Comparison of ENCODE assay signal across 26 mouse cellular contexts in the genomic region with DNA sequence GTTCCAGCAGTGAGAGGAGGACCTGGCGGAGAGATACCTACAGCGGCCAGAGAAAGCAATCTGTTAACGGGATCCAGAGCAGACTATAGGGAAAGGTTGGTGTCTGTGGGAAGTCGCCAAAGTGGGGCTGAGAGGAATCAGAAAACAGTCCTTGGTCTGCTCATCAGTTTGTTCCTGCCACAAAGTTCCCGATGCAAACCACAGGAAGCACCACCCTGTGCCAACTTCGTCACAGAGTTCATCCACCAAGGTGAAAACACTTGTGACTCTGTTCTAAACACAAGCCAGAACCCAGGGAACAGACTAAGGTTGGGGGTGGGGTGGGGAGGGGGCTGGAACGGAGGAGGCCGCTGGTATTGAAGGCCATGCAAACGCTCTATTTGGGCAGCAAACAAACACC. TPM values are rescaled to one million over a fixed set of nuclear protein-coding genes. Genes with fewer than 3 reads are reported as not detected.
DNase-seq lines count a peak whose midpoint lies in the region; ATAC-seq lines count a peak whose summit lies in the region.
"Had no signal": no experiment of that assay in that cellular context is flagged by ENCODE, and none has a peak within 500 bp of the region (broad histone marks: within the 10 kb centered on the region; RNA-seq: fewer than 3 reads in every experiment).

No protein-coding gene starts in this region.

- 0 out of 2 replicates have a peak, but pooled peaks cover 5% of the 10 kb centered on the region for H3K9me3 ChIP-seq in kidney, embryonic 16.5 days (ENCODE audit: low read length)
- H3K9me3 ChIP-seq: intestine, embryonic 15.5 days; liver, embryonic 12.5 days; midbrain, embryonic 10.5 days had no signal

- H3K4me3 ChIP-seq in kidney, embryonic 16.5 days (ENCODE audit: low read length): no peak overlapping the region
- H3K4me3 ChIP-seq: forebrain, embryonic 10.5 days; intestine, embryonic 15.5 days; limb, embryonic 12.5 days; liver, embryonic 12.5 days; midbrain, embryonic 10.5 days had no signal

- peak; percentile 15 to 27 for DNase-seq in cerebellum, postnatal 10 days
- no peak for DNase-seq in cerebellum, postnatal 4 days (ENCODE audit: low spot score in 2 of 2)
- peak; percentile 51 for DNase-seq in 416B (ENCODE audit: low read depth)
- peak; percentile 47 to 58 for DNase-seq in CD8-positive naive resting alpha-beta T cell, adult 2 months (ENCODE audit: low read depth in 2 of 2, low spot score in 2 of 2)
- no peak for DNase-seq in testis, postnatal 14 days (ENCODE audit: low spot score)
- DNase-seq: adrenal gland, adult 8-10 months; forebrain, postnatal 0 days; kidney, adult 9 months; kidney, postnatal 4 days; lung, adult 2 months had no signal

- no peak overlapping the region for H3K9ac ChIP-seq in kidney, embryonic 16.5 days (replicated peaks; ENCODE audit: low read length)
- H3K9ac ChIP-seq: forebrain, postnatal 0 days; hindbrain, embryonic 14.5 days; intestine, embryonic 15.5 days; limb, embryonic 12.5 days; liver, embryonic 12.5 days had no signal

- H3K4me2 ChIP-seq in kidney, embryonic 16.5 days (replicated peaks; ENCODE audit: low read depth, low read length): no peak overlapping the region
- H3K4me2 ChIP-seq: hindbrain, embryonic 14.5 days; intestine, embryonic 15.5 days; limb, embryonic 12.5 days; liver, embryonic 12.5 days had no signal

- H3K27ac ChIP-seq in kidney, embryonic 16.5 days (ENCODE audit: low read length): no peak overlapping the region
- H3K27ac ChIP-seq: forebrain, embryonic 10.5 days; hindbrain, embryonic 14.5 days; intestine, embryonic 15.5 days; limb, embryonic 12.5 days; liver, embryonic 12.5 days; midbrain, embryonic 10.5 days had no signal

- peak; percentile 47; the same call in 1 of the 2 replicates for ATAC-seq in common myeloid progenitor, adult 5-6 weeks (replicated peaks; ENCODE audit: low read depth, poor library complexity, severe bottlenecking)
- ATAC-seq in kidney, embryonic 16.5 days (ENCODE audit: low FRiP score, low TSS enrichment): no peak
- ATAC-seq: forebrain, postnatal 0 days; intestine, embryonic 15.5 days; liver, embryonic 12.5 days had no signal

- no peaks in the 10 kb centered on the region for H3K27me3 ChIP-seq in kidney, embryonic 16.5 days (ENCODE audit: insufficient read depth, low read length)
- H3K27me3 ChIP-seq: CH12.LX; intestine, embryonic 15.5 days; limb, embryonic 12.5 days; liver, embryonic 12.5 days had no signal

- 0 out of 2 replicates have a peak, but pooled peaks cover 3% of the 10 kb centered on the region for H3K4me1 ChIP-seq in kidney, embryonic 16.5 days (ENCODE audit: insufficient read depth, low read length)
- H3K4me1 ChIP-seq: intestine, embryonic 15.5 days; limb, embryonic 12.5 days; midbrain, embryonic 10.5 days had no signal

- WGBS in kidney, embryonic 16.5 days: 81% methylated on average over 9 of the region's 9 CpGs

- H3K36me3 ChIP-seq in kidney, embryonic 16.5 days (ENCODE audit: insufficient read depth, low read length): no peaks in the 10 kb centered on the region
- H3K36me3 ChIP-seq: forebrain, embryonic 10.5 days; intestine, embryonic 15.5 days; limb, embryonic 12.5 days; liver, embryonic 12.5 days; midbrain, embryonic 10.5 days had no signal

RNA-seq across cellular contexts. Expression of gene Heatr5a, which starts 5.4 kb away (rescaled TPM):
- 55.3 and 62.1 TPM in 2 replicates for total RNA-seq in common myeloid progenitor, adult 5-6 weeks (2017)
- polyA plus RNA-seq in kidney, embryonic 16.5 days (2015; fragmentation: Nextera tagmentation; extraction: Ambion mirVana): 9.4 and 10.5 TPM in 2 replicates

RNA-seq across cellular contexts. Expression of gene Dtd2, which starts 29.8 kb away (rescaled TPM):
- total RNA-seq in common myeloid progenitor, adult 5-6 weeks (2017): 15.8 and 18.4 TPM in 2 replicates
- 26.6 and 28.7 TPM in 2 replicates for polyA plus RNA-seq in kidney, embryonic 16.5 days (2015; fragmentation: Nextera tagmentation; extraction: Ambion mirVana)

RNA-seq across cellular contexts. Expression of gene Gpr33, which starts 51.3 kb away (rescaled TPM):
- not detected in 2 replicates for total RNA-seq in common myeloid progenitor, adult 5-6 weeks (2017)
- polyA plus RNA-seq in kidney, embryonic 16.5 days (2015; fragmentation: Nextera tagmentation; extraction: Ambion mirVana): not detected in 2 replicates
- total RNA-seq: adrenal gland, adult 8-10 months; CH12.LX; forebrain, postnatal 0 days; gastrocnemius, adult 8-10 months; heart, adult 18-20 months; heart, postnatal 25 days; layer of hippocampus, postnatal 10 days; left cerebral cortex, postnatal 10 days; midbrain, postnatal 0 days had no signal
- polyA plus RNA-seq: forebrain, embryonic 10.5 days; forebrain, postnatal 0 days; hindbrain, embryonic 14.5 days; intestine, embryonic 15.5 days; limb, embryonic 12.5 days; liver, embryonic 12.5 days; midbrain, embryonic 10.5 days; midbrain, postnatal 0 days; stomach, embryonic 16.5 days had no signal

Comparison
In these comparisons a context has a peak if more than half of its experiments do, and no peak if none do; other contexts are left out.
1. DNase-seq: peak in cerebellum, postnatal 10 days (2 of 2), 416B (single experiment) and CD8-positive naive resting alpha-beta T cell, adult 2 months (2 of 2); none in cerebellum, postnatal 4 days (0 of 2) and testis, postnatal 14 days (single experiment).